8 mouse cellular contexts compared by ENCODE assay signal in genomic region chr15:82379871-82380713, GRCm38 (mm10). TPM values are rescaled to one million over a fixed set of nuclear protein-coding genes. Genes with fewer than 3 reads are reported as not detected.
DNase-seq lines count a peak whose midpoint lies in the region; ATAC-seq lines count a peak whose summit lies in the region.

Cyp2d22 (minus strand) TSS chr15:82380260.

- H3K27ac ChIP-seq in intestine, embryonic 15.5 days = peak within 1 kb of the TSS; percentile 86
- H3K27ac ChIP-seq in limb, embryonic 15.5 days = peak within 1 kb of the TSS; percentile 80
- no peak within 1 kb of the TSS for H3K27ac ChIP-seq in midbrain, embryonic 16.5 days (ENCODE audit: low read length)

- H3K9ac ChIP-seq in intestine, embryonic 15.5 days = peak within 1 kb of the TSS; percentile 52
- peak within 1 kb of the TSS; percentile 37 for H3K9ac ChIP-seq in limb, embryonic 15.5 days
- H3K9ac ChIP-seq in midbrain, embryonic 16.5 days (ENCODE audit: low read depth, low read length) = peak within 1 kb of the TSS; percentile 45

- 2% methylated on average over 18 of the region's 24 CpGs for WGBS in intestine, embryonic 15.5 days
- WGBS in limb, embryonic 15.5 days = 2% methylated on average over 18 of the region's 24 CpGs
- WGBS in midbrain, embryonic 16.5 days = 3% methylated on average over 16 of the region's 24 CpGs

- H3K4me3 ChIP-seq in intestine, embryonic 15.5 days (replicated peaks) = peak within 1 kb of the TSS; percentile 45
- peak within 1 kb of the TSS; percentile 52 for H3K4me3 ChIP-seq in limb, embryonic 15.5 days
- H3K4me3 ChIP-seq in midbrain, embryonic 16.5 days (ENCODE audit: low read depth, low read length) = peak within 1 kb of the TSS; percentile 32

- DNase-seq in right cerebral cortex, adult 18-20 months = peak; percentile 18
- no peak for DNase-seq in right cerebral cortex, postnatal 25 days
- peak; percentile 54 to 65 for DNase-seq in cerebellum, postnatal 25 days
- no peak for DNase-seq in gonadal fat pad, adult 2 months (ENCODE audit: low read depth)
- DNase-seq in testis, postnatal 14 days (ENCODE audit: low spot score) = peak; percentile 51

- peak; percentile 84 for ATAC-seq in intestine, embryonic 15.5 days
- ATAC-seq in limb, embryonic 15.5 days (ENCODE audit: insufficient number of reproducible peaks, low FRiP score, low TSS enrichment, low read depth) = peak; percentile 75
- ATAC-seq in midbrain, embryonic 16.5 days = peak; percentile 32; the same call in 1 of the 2 replicates

- H3K4me2 ChIP-seq in intestine, embryonic 15.5 days (replicated peaks) = peak within 1 kb of the TSS; percentile 86
- H3K4me2 ChIP-seq in limb, embryonic 15.5 days = peak within 1 kb of the TSS; percentile 76
- peak within 1 kb of the TSS; percentile 65 for H3K4me2 ChIP-seq in midbrain, embryonic 16.5 days (ENCODE audit: low read length)

- no peaks in the 10 kb centered on the region for H3K9me3 ChIP-seq in intestine, embryonic 15.5 days
- H3K9me3 ChIP-seq in limb, embryonic 15.5 days = no peaks in the 10 kb centered on the region
- H3K9me3 ChIP-seq in midbrain, embryonic 16.5 days (replicated peaks; ENCODE audit: control insufficient read depth, low read length, poor library complexity, severe bottlenecking) = no peaks in the 10 kb centered on the region

- peaks cover 18% of the 10 kb centered on the region for H3K4me1 ChIP-seq in intestine, embryonic 15.5 days (replicated peaks)
- peaks cover 19% of the 10 kb centered on the region for H3K4me1 ChIP-seq in limb, embryonic 15.5 days
- H3K4me1 ChIP-seq in midbrain, embryonic 16.5 days (ENCODE audit: control insufficient read depth, insufficient read depth, low read length) = peaks cover 3% of the 10 kb centered on the region; the same call in 1 of the 2 replicates

- no peaks in the 10 kb centered on the region for H3K36me3 ChIP-seq in intestine, embryonic 15.5 days
- H3K36me3 ChIP-seq in limb, embryonic 15.5 days = no peaks in the 10 kb centered on the region
- H3K36me3 ChIP-seq in midbrain, embryonic 16.5 days (ENCODE audit: control insufficient read depth, insufficient read depth, low read length) = no peaks in the 10 kb centered on the region

- H3K27me3 ChIP-seq in intestine, embryonic 15.5 days (replicated peaks) = no peaks in the 10 kb centered on the region
- no peaks in the 10 kb centered on the region for H3K27me3 ChIP-seq in limb, embryonic 15.5 days
- no peaks in the 10 kb centered on the region for H3K27me3 ChIP-seq in midbrain, embryonic 16.5 days (ENCODE audit: control insufficient read depth, insufficient read depth, low read depth, low read length)

RNA-seq across cellular contexts. Expression of gene Cyp2d22, which starts in this region (rescaled TPM):
- 31.0 and 34.7 TPM in 2 replicates for polyA plus RNA-seq in gonadal fat pad, adult 2 months (2012; rRNA removed)
- 9.0 and 11.2 TPM in 2 replicates for polyA plus RNA-seq in intestine, embryonic 15.5 days (2015; fragmentation: Nextera tagmentation; extraction: Ambion mirVana)
- polyA plus RNA-seq in limb, embryonic 15.5 days (2015; fragmentation: Nextera tagmentation; extraction: Ambion mirVana) = 6.0 and 7.4 TPM in 2 replicates
- polyA plus RNA-seq in midbrain, embryonic 16.5 days (2015; fragmentation: Nextera tagmentation; extraction: Ambion mirVana) = 1.2 and 1.5 TPM in 2 replicates

Comparison
In these comparisons a context has a peak if more than half of its experiments do, and no peak if none do; other contexts are left out.
1. DNase-seq: peak in right cerebral cortex, adult 18-20 months (single experiment), cerebellum, postnatal 25 days (2 of 2) and testis, postnatal 14 days (single experiment); none in right cerebral cortex, postnatal 25 days (single experiment) and gonadal fat pad, adult 2 months (single experiment).
2. ATAC-seq: peak in every context shown above with its lines; median percentile 84 in intestine, embryonic 15.5 days; 75 in limb, embryonic 15.5 days; 32 in midbrain, embryonic 16.5 days.
3. Peak in every context shown above with its lines, with median percentiles within 50 percentile points of each other: H3K4me2 ChIP-seq, H3K4me3 ChIP-seq and H3K9ac ChIP-seq.